Mouse (Mus musculus) kidney, postnatal 0 days (tissue): Measurements from ENCODE around the gene Lrrc15. TPM values are rescaled to one million over a fixed set of nuclear protein-coding genes. Genes with fewer than 3 reads are reported as not detected.

Source experiments
- ATAC-seq: fragments of 200-750 bp; cut with Nextera tagmentation; replicated peaks from 2 replicates; pipeline ENCODE4 v1.8.0; 2017; ENCODE audit warnings: low read depth, moderate number of reproducible peaks, moderate TSS enrichment, moderate library complexity; ENCODE audit not compliant: low FRiP score
- DNase-seq: peaks from one replicate; pipeline ENCODE4 v3.0.0-alpha.2; 2016; ENCODE audit warnings: low spot score
- H3K27ac ChIP-seq: fragments of 300-500 bp; sonication (generic); 2 replicates; pipeline ENCODE4 v1.5.1; 2014; ENCODE audit warnings: mild to moderate bottlenecking
- H3K27me3 ChIP-seq: fragments of 300-500 bp; sonication (generic); 2 replicates; pipeline ENCODE4 v1.6.1; 2014; ENCODE audit warnings: low read length, mixed read lengths; ENCODE audit not compliant: insufficient read depth
- H3K36me3 ChIP-seq: fragments of 300-500 bp; sonication (generic); 2 replicates; pipeline ENCODE4 v1.6.1; 2014; ENCODE audit warnings: low read length, mixed read lengths; ENCODE audit not compliant: insufficient read depth
- H3K4me1 ChIP-seq: fragments of 300-500 bp; sonication (generic); replicated peaks from 2 replicates; pipeline ENCODE4 v1.6.1; 2014; ENCODE audit warnings: antibody characterized with exemption, low read length, mixed read lengths; ENCODE audit not compliant: insufficient read depth
- H3K4me2 ChIP-seq: fragments of 300-500 bp; sonication (generic); 2 replicates; pipeline ENCODE4 v1.6.1; 2014; ENCODE audit warnings: mild to moderate bottlenecking, low read length, moderate library complexity, mixed read lengths
- H3K4me3 ChIP-seq: fragments of 300-500 bp; sonication (generic); replicated peaks from 2 replicates; pipeline ENCODE4 v1.5.1; 2014; ENCODE audit warnings: low read depth, low read length
- H3K9ac ChIP-seq: fragments of 300-500 bp; sonication (generic); 2 replicates; pipeline ENCODE4 v1.6.1; 2014; ENCODE audit warnings: low read depth, low read length
- H3K9me3 ChIP-seq: fragments of 300-500 bp; sonication (generic); replicated peaks from 2 replicates; pipeline ENCODE4 v1.6.1; 2016; ENCODE audit warnings: low read length, inconsistent platforms, mixed read lengths
- CTCF ChIP-seq: IDR thresholded peaks from 2 replicates; pipeline ENCODE4 v1.5.1; 2016; ENCODE audit warnings: antibody characterized with exemption, low read depth, mild to moderate bottlenecking, moderate library complexity
- WGBS: fragments of 180-500 bp; shearing (Covaris S2); extraction: QIAGEN DNeasy Blood & Tissue Kit; methylation state at CpG from one replicate; pipeline ENCODE4 v1.1.7; 2014; 5-methylcytosine and 5-hydroxymethylcytosine counted together
- polyA plus RNA-seq: library from polyadenylated mRNA; unstranded; fragments of >200 nt; fragmentation: Nextera tagmentation; extraction: Ambion mirVana; gene quantifications from 2 replicates; pipeline ENCODE4 v1.2.1, GENCODE M21; 2015

Gene Lrrc15
- polyA plus RNA-seq, 1 experiment from 2014 or later, result 0.78 TPM

DNA sequence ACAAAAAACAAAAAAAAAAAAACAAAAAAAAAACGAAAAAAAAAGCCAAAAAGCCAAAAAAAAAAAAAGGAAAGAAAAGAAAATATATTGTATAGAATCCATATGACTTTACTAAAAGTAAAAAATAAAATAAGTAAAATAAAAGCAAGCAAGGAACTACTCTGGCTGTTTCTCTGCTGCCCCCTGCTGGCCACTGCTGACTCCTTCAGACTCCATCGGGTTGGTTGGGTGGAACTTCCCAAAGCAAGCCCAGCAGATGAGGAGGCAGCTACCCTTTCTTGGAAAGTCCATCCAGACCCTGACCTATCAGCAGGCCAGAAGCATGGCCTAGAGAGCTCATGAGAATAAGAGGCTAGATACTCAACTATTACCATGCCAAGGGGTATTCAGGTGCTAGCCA is 20.4 kb downstream of the Lrrc15 start:
- peak; percentile 86 for TF ChIP-seq CTCF
- 2% methylated on average over 2 of the region's 2 CpGs for WGBS
- Histone ChIP-seq H3K4me2 (no peak overlapping the region), H3K27me3 (no peaks in the 10 kb centered on the region), H3K9me3 (no peaks in the 10 kb centered on the region), H3K27ac (no peak overlapping the region), H3K4me1 (no peaks in the 10 kb centered on the region), H3K4me3 (no peak overlapping the region), H3K9ac (no peak overlapping the region), H3K36me3 (no peaks in the 10 kb centered on the region)
- ATAC-seq, result no peak
- DNase-seq, result peak; percentile 83

DNA sequence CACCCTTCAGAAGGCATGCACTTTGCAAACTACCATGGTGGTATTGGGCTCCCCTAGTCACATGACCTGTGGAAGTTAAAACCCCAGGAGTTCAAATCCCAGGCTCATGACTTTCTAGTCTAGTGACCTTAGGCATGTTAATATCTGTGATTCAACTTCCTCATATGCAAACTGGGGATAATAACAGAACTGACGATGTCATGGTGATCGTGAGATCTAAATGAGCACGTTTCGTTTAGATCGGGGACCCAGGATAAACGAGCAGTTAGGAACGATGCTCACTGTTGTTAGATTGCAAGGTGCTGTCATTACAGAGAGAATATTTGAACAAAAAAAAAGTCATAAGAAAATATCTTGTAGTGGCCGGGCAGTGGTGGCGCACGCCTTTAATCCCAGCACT is 20.9 kb downstream of the Lrrc15 start:
- no peak overlapping the region for H3K4me2 ChIP-seq
- no peak overlapping the region for H3K9ac ChIP-seq
- no peaks in the 10 kb centered on the region for H3K4me1 ChIP-seq
- no peak for DNase-seq
- no peaks in the 10 kb centered on the region for H3K27me3 ChIP-seq
- WGBS, result 85% methylated on average over 10 of the region's 10 CpGs
- H3K27ac ChIP-seq, result no peak overlapping the region
- H3K9me3 ChIP-seq, result no peaks in the 10 kb centered on the region
- no peak for TF ChIP-seq CTCF
- H3K4me3 ChIP-seq, result no peak overlapping the region
- H3K36me3 ChIP-seq, result no peaks in the 10 kb centered on the region
- no peak for ATAC-seq

DNA sequence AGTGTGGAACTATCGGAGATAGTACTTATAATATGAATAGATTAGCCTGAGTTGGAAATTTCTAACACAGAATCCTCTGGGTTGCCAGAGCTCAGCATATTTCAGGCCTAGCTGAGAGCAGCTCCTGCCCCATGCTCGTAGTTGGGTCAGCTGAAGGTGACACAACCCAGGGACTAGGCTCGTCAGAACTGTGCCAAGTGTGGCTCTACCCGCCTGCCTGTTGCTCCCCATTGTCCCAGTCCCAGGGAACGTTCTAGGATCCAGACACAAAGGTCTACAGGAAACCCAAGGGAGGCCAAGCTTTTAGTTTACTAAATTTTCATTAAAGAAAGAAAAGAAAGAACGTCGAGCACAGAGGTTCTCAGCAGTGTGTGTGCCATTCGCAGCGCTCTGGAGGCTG is 21.7 kb downstream of the Lrrc15 start:
- Histone ChIP-seq H3K9ac (no peak overlapping the region), H3K4me3 (no peak overlapping the region), H3K27me3 (no peaks in the 10 kb centered on the region), H3K36me3 (no peaks in the 10 kb centered on the region), H3K4me2 (no peak overlapping the region), H3K4me1 (no peaks in the 10 kb centered on the region), H3K9me3 (no peaks in the 10 kb centered on the region), H3K27ac (no peak overlapping the region)
- 86% methylated on average over 9 of the region's 9 CpGs for WGBS
- DNase-seq (no peak), ATAC-seq (no peak)
- no peak for TF ChIP-seq CTCF

DNA sequence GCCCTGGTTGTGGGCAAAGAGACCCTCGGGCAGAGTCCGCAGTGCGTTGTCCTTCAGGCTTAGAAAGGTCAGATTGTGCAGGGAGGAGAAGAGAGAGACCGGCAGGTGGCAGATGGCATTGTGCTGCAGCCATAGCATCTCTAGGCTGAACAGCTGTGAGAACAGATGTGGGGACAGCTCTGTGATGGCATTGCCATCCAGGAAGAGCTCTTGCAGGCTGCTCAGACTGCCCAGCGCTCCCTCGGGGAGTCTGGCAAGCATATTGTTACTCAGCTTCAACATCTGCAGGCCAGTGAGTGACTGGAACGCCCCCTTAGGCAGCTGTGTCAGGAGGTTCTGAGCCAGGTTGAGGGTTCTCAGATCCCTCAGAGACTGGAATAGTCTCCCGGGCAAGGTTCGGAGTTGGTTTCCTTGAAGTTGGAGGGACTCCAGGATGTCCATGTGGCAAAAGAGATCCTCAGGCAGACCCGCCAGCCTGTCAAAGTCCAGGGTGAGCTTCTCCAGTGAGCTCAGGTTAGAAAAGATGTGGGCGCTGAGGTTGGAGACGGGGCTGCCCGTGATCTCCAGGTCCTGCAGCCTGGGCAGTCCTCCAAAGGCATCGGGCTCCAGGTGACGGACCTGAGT is 22.9 kb downstream of the Lrrc15 start:
- DNase-seq (no peak), ATAC-seq (no peak)
- no peaks in the 10 kb centered on the region for H3K36me3 ChIP-seq
- H3K4me3 ChIP-seq, result no peak overlapping the region
- H3K4me1 ChIP-seq, result no peaks in the 10 kb centered on the region
- H3K27me3 ChIP-seq, result no peaks in the 10 kb centered on the region
- no peak for TF ChIP-seq CTCF
- no peak overlapping the region for H3K4me2 ChIP-seq
- H3K27ac ChIP-seq, result no peak overlapping the region
- WGBS, result 85% methylated on average over 15 of the region's 15 CpGs
- H3K9ac ChIP-seq, result no peak overlapping the region
- no peaks in the 10 kb centered on the region for H3K9me3 ChIP-seq

DNA sequence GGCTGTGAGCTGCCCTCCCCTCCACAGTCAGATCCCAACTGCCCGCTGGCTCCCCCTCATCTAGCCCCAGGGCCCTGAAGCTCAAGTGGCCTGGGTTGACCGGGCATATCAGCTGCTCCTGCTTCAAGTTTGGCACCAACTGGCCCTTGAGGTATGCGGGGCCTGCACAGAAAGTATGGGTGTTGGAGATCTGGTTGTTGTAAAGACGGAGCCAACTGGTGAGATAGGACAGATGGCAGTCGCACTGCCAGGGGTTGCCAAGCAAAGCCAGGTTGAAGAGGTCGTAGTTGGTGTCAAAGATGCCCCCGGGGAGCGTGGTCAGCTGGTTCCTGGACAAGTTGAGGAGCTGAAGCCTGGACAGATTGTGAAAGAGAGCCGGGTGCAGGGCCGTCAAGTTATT is 23.6 kb downstream of the Lrrc15 start:
- no peaks in the 10 kb centered on the region for H3K9me3 ChIP-seq
- ATAC-seq (no peak), DNase-seq (no peak)
- no peak overlapping the region for H3K9ac ChIP-seq
- no peak for TF ChIP-seq CTCF
- no peaks in the 10 kb centered on the region for H3K27me3 ChIP-seq
- H3K4me3 ChIP-seq, result no peak overlapping the region
- H3K27ac ChIP-seq, result no peak overlapping the region
- H3K4me1 ChIP-seq, result no peaks in the 10 kb centered on the region
- WGBS, result 77% methylated on average over 10 of the region's 10 CpGs
- H3K4me2 ChIP-seq, result no peak overlapping the region
- no peaks in the 10 kb centered on the region for H3K36me3 ChIP-seq

DNA sequence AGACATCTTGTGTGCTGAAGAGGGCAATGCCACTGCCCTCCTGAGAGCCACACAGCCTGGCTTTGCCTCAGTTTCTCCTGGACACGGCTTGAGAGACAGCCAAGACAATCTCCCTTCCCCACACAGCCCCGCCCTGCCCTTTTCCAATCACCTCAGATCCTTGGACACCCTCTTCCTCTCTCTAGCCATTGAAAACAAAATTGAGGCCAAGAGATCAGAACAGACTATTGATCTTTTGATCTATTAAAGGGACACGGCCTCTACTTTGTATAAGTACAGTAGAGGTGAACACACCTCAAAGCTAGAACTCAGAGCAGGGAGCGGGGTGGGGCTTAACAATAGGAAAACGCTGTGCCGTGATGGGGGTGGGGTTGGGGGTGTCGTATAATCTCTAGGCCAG is 24.6 kb downstream of the Lrrc15 start:
- DNase-seq, result no peak
- WGBS, result 92% methylated on average over 7 of the region's 7 CpGs
- no peaks in the 10 kb centered on the region for H3K27me3 ChIP-seq
- no peak overlapping the region for H3K9ac ChIP-seq
- H3K4me1 ChIP-seq, result no peaks in the 10 kb centered on the region
- H3K36me3 ChIP-seq, result no peaks in the 10 kb centered on the region
- no peak for ATAC-seq
- H3K27ac ChIP-seq, result no peak overlapping the region
- no peak overlapping the region for H3K4me3 ChIP-seq
- no peak for TF ChIP-seq CTCF
- no peaks in the 10 kb centered on the region for H3K9me3 ChIP-seq
- no peak overlapping the region for H3K4me2 ChIP-seq

DNA sequence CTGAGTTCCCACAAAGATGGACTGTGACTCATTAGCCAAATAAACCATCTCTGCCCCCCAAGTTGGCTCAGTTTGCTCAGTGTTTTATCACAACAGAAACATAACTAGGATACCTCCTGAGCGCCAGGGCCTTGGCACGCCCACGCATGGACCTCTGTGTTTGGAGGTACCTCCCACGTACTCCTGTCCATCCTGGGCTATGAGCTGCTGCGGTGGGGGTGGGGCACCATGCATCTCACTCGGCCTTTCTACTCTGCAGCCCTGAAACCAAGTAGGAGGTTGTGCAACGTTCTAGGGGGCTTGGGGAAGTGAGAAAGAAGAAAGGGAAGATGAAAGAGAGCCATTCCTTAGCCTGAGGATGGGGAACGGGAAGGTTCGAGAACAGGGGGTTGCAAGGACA is 25.3 kb downstream of the Lrrc15 start:
- Histone ChIP-seq H3K9me3 (no peaks in the 10 kb centered on the region), H3K36me3 (no peaks in the 10 kb centered on the region), H3K4me3 (no peak overlapping the region), H3K4me2 (no peak overlapping the region), H3K27me3 (no peaks in the 10 kb centered on the region), H3K27ac (no peak overlapping the region), H3K9ac (no peak overlapping the region), H3K4me1 (no peaks in the 10 kb centered on the region)
- no peak for DNase-seq
- TF ChIP-seq CTCF, result no peak
- 44% methylated on average over 9 of the region's 9 CpGs for WGBS
- ATAC-seq, result no peak
